Mouse (Mus musculus) forelimb bud, embryonic 11.5 days (tissue): Measurements from ENCODE around the gene Aspm.

Experiments used
- DNase-seq: peaks from one replicate; pipeline ENCODE4 v3.0.0-alpha.2; 2012; ENCODE audit warnings: low read depth, low spot score

Gene Aspm

GRCm38 (mm10) chr1:139501258-139501752 is 46.7 kb downstream of the Aspm start, which contains the start of gene F13b:
Gene F13b, plus strand, starts transcription at chr1:139501702.
- no peak for DNase-seq

- no peak for DNase-seq
These were observed 60.0 kb downstream of the Aspm start for GRCm38 (mm10) chr1:139514556-139514955.
